Mouse (Mus musculus): ENCODE data around the gene Foxl1. TPM values are rescaled to one million over a fixed set of nuclear protein-coding genes. Genes with fewer than 3 reads are reported as not detected.
A peak's percentile ranks its signal among the peaks of the same experiment; 100 is the strongest.

The Foxl1 gene
- polyA plus RNA-seq, 1 experiment, result 7.9 TPM

DNA sequence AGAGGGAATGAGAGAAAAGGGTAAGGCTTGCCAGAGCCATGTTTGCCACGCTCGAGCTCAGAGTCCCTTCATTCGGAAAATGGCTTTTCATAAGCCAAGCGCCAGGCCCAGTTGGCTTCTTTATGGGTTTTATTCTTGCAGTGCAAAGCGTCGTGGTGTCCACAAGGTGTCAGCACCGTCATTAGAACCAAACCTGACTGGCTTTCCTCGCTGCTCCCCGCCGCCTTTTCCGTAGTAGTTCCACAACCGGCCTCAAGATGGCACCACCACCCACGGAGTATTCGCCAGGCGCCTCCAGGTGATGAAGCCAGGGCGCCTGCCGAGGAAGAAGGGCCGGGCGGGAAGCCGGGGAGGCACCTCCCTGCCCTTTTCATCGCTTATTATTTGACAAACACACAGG is 14.5 kb upstream of the Foxl1 start:
- Histone ChIP-seq H3K4me3 (ENCODE audit: low read depth, low read length) (no peak overlapping the region), H3K27me3 (ENCODE audit: control insufficient read depth, insufficient read depth, low read length) (peaks cover 44% of the 10 kb centered on the region), H3K4me1 (ENCODE audit: control insufficient read depth, insufficient read depth, insufficient read length, low read length) (peaks cover 9% of the 10 kb centered on the region; the same call in 1 of the 2 replicates), H3K27ac (ENCODE audit: insufficient read depth, low read depth, low read length) (no peak overlapping the region), H3K36me3 (ENCODE audit: control insufficient read depth, insufficient read depth, low read length) (no peaks in the 10 kb centered on the region)
- 2% methylated on average over 21 of the region's 21 CpGs for WGBS
- TF ChIP-seq CTCF (IDR thresholded peaks at IDR 0.05; ENCODE audit: extremely low read depth, insufficient read length, insufficient replicate concordance, low read depth, low read length), result peak; percentile 98; the same call in 1 of the 2 replicates
- TF ChIP-seq POLR2A (IDR thresholded peaks at IDR 0.05; ENCODE audit: low read depth, low read length), result no peak; the same call in 1 of the 2 replicates

DNA sequence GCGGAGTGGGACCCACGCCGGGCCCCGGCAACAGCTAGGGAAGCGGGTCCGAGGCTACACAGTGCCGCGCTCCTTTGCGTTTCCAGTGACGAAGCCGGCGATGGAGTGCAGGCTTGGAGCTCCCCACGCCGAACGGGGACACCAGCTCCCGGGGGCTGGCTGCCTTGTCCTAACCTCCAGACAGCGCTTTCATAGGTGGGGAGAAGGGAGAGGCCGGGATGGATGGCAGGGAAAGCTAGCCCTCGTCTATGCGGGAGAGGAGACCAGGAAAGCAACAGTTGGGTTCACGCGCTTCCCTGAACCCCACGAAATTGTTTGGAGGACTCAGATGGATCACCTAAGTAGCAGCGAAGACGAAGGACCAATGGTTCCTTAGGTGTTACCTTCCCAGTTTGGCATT is 12.6 kb upstream of the Foxl1 start:
- Histone ChIP-seq H3K27ac (ENCODE audit: insufficient read depth, low read depth, low read length) (no peak overlapping the region), H3K4me3 (ENCODE audit: low read depth, low read length) (no peak overlapping the region), H3K27me3 (ENCODE audit: control insufficient read depth, insufficient read depth, low read length) (peaks cover 60% of the 10 kb centered on the region), H3K36me3 (ENCODE audit: control insufficient read depth, insufficient read depth, low read length) (no peaks in the 10 kb centered on the region), H3K4me1 (ENCODE audit: control insufficient read depth, insufficient read depth, insufficient read length, low read length) (peaks cover 9% of the 10 kb centered on the region; the same call in 1 of the 2 replicates)
- 6% methylated on average over 25 of the region's 25 CpGs for WGBS
- no peak for TF ChIP-seq CTCF (IDR thresholded peaks at IDR 0.05; ENCODE audit: extremely low read depth, insufficient read length, insufficient replicate concordance, low read depth, low read length)
- TF ChIP-seq POLR2A (IDR thresholded peaks at IDR 0.05; ENCODE audit: low read depth, low read length), result no peak

DNA sequence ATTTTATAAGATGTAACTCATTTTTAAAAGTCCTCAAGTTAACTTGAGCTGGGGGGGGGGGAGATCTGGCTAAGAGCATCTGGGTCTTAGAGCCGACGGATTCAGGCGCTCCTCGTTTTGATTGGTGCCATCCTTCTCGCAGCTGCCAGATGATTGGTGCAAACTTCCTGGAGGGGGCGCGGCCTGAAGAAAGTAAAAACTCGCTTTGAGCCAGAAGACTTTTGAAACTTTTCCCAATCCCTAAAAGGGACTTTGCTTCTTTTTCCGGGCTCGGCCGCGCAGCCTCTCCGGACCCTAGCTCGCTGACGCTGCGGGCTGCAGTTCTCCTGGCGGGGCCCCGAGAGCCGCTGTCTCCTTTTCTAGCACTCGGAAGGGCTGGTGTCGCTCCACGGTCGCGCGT is 11.8 kb upstream of the Foxl1 start, which contains the start of gene Foxc2:
Foxc2 (plus strand) TSS at position 224 of the 400 bp plus-strand sequence.
- Histone ChIP-seq H3K27ac (ENCODE audit: insufficient read depth, low read depth, low read length) (no peak within 1 kb of the TSS), H3K36me3 (ENCODE audit: control insufficient read depth, insufficient read depth, low read length) (no peaks in the 10 kb centered on the region), H3K4me3 (ENCODE audit: low read depth, low read length) (peak within 1 kb of the TSS; percentile 63), H3K4me1 (ENCODE audit: control insufficient read depth, insufficient read depth, insufficient read length, low read length) (peaks cover 9% of the 10 kb centered on the region; the same call in 1 of the 2 replicates), H3K27me3 (ENCODE audit: control insufficient read depth, insufficient read depth, low read length) (peaks cover 67% of the 10 kb centered on the region)
- TF ChIP-seq POLR2A (IDR thresholded peaks at IDR 0.05; ENCODE audit: low read depth, low read length), result no peak; the same call in 1 of the 2 replicates
- TF ChIP-seq CTCF (IDR thresholded peaks at IDR 0.05; ENCODE audit: extremely low read depth, insufficient read length, insufficient replicate concordance, low read depth, low read length), result no peak
- 2% methylated on average over 25 of the region's 25 CpGs for WGBS

DNA sequence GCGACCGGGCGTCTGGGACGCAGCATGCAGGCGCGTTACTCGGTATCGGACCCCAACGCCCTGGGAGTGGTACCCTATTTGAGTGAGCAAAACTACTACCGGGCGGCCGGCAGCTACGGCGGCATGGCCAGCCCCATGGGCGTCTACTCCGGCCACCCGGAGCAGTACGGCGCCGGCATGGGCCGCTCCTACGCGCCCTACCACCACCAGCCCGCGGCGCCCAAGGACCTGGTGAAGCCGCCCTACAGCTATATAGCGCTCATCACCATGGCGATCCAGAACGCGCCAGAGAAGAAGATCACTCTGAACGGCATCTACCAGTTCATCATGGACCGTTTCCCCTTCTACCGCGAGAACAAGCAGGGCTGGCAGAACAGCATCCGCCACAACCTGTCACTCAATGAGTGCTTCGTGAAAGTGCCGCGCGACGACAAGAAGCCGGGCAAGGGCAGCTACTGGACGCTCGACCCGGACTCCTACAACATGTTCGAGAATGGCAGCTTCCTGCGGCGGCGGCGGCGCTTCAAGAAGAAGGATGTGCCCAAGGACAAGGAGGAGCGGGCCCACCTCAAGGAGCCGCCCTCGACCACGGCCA is 11.1 kb upstream of the Foxl1 start:
- H3K4me3 ChIP-seq (ENCODE audit: low read depth, low read length), result peak overlapping the region; percentile 63

DNA sequence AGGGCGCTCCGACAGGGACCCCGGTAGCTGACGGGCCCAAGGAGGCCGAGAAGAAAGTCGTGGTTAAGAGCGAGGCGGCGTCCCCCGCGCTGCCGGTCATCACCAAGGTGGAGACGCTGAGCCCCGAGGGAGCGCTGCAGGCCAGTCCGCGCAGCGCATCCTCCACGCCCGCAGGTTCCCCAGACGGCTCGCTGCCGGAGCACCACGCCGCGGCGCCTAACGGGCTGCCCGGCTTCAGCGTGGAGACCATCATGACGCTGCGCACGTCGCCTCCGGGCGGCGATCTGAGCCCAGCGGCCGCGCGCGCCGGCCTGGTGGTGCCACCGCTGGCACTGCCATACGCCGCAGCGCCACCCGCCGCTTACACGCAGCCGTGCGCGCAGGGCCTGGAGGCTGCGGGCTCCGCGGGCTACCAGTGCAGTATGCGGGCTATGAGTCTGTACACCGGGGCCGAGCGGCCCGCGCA is 10.5 kb upstream of the Foxl1 start:
- no peak overlapping the region for H3K27ac ChIP-seq (ENCODE audit: insufficient read depth, low read depth, low read length)
- H3K36me3 ChIP-seq (ENCODE audit: control insufficient read depth, insufficient read depth, low read length), result no peaks in the 10 kb centered on the region
- H3K4me1 ChIP-seq (ENCODE audit: control insufficient read depth, insufficient read depth, insufficient read length, low read length), result peaks cover 9% of the 10 kb centered on the region; the same call in 1 of the 2 replicates
- 4% methylated on average over 62 of the region's 62 CpGs for WGBS
- peaks cover 80% of the 10 kb centered on the region for H3K27me3 ChIP-seq (ENCODE audit: control insufficient read depth, insufficient read depth, low read length)
- TF ChIP-seq CTCF (IDR thresholded peaks at IDR 0.05; ENCODE audit: extremely low read depth, insufficient read length, insufficient replicate concordance, low read depth, low read length), result no peak
- TF ChIP-seq POLR2A (IDR thresholded peaks at IDR 0.05; ENCODE audit: low read depth, low read length), result no peak
- H3K4me3 ChIP-seq (ENCODE audit: low read depth, low read length), result peak overlapping the region; percentile 63

More for the DNA sequence above, 11.1 kb upstream of the Foxl1 start:
- Histone ChIP-seq H3K27me3 (ENCODE audit: control insufficient read depth, insufficient read depth, low read length) (peaks cover 75% of the 10 kb centered on the region), H3K4me1 (ENCODE audit: control insufficient read depth, insufficient read depth, insufficient read length, low read length) (peaks cover 9% of the 10 kb centered on the region; the same call in 1 of the 2 replicates), H3K36me3 (ENCODE audit: control insufficient read depth, insufficient read depth, low read length) (no peaks in the 10 kb centered on the region), H3K27ac (ENCODE audit: insufficient read depth, low read depth, low read length) (no peak overlapping the region)
- 2% methylated on average over 55 of the region's 55 CpGs for WGBS
- TF ChIP-seq CTCF (IDR thresholded peaks at IDR 0.05; ENCODE audit: extremely low read depth, insufficient read length, insufficient replicate concordance, low read depth, low read length) (no peak), POLR2A (IDR thresholded peaks at IDR 0.05; ENCODE audit: low read depth, low read length) (no peak)

DNA sequence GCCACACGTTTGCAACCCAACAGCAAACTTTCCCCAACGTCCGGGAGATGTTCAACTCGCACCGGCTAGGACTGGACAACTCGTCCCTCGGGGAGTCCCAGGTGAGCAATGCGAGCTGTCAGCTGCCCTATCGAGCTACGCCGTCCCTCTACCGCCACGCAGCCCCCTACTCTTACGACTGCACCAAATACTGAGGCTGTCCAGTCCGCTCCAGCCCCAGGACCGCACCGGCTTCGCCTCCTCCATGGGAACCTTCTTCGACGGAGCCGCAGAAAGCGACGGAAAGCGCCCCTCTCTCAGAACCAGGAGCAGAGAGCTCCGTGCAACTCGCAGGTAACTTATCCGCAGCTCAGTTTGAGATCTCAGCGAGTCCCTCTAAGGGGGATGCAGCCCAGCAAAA is 9.8 kb upstream of the Foxl1 start:
- peaks cover 87% of the 10 kb centered on the region for H3K27me3 ChIP-seq (ENCODE audit: control insufficient read depth, insufficient read depth, low read length)
- no peak overlapping the region for H3K4me3 ChIP-seq (ENCODE audit: low read depth, low read length)
- no peak for TF ChIP-seq POLR2A (IDR thresholded peaks at IDR 0.05; ENCODE audit: low read depth, low read length)
- TF ChIP-seq CTCF (IDR thresholded peaks at IDR 0.05; ENCODE audit: extremely low read depth, insufficient read length, insufficient replicate concordance, low read depth, low read length), result no peak
- H3K36me3 ChIP-seq (ENCODE audit: control insufficient read depth, insufficient read depth, low read length), result no peaks in the 10 kb centered on the region
- WGBS, result 4% methylated on average over 28 of the region's 28 CpGs
- H3K4me1 ChIP-seq (ENCODE audit: control insufficient read depth, insufficient read depth, insufficient read length, low read length), result peaks cover 9% of the 10 kb centered on the region; the same call in 1 of the 2 replicates
- no peak overlapping the region for H3K27ac ChIP-seq (ENCODE audit: insufficient read depth, low read depth, low read length)

DNA sequence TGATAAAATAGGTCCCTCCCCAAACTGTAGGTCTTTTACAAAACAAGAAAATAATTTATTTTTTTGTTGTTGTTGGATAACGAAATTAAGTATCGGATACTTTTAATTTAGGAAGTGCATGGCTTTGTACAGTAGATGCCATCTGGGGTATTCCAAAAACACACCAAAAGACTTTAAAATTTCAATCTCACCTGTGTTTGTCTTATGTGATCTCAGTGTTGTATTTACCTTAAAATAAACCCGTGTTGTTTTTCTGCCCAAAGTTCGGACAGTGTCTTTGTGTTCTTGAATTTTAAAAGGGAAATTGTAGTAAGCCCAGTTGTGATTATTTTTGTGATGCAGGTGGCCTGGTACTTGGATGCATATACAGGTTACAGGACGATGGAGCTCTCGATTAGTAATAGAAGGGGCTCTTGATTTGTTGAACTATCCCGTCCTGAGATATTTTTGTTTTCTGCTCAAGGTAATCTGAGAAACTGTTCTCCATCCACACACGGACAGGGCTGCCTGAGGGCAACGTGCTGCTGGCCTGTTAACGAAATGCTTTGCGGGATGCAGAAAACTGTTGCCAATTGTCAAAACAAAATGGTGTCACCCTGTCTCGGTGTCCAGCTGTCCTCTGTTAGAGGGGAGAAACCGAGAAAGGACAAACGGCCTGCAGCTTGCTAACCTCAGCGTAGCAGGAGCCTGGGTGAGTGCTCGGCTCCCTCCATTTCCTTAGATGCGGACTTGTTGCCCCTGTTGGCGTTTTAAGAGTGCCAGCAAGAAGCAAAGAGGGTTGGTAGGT is 8.9 kb upstream of the Foxl1 start:
- Histone ChIP-seq H3K4me1 (ENCODE audit: control insufficient read depth, insufficient read depth, insufficient read length, low read length) (peaks cover 9% of the 10 kb centered on the region; the same call in 1 of the 2 replicates), H3K27ac (ENCODE audit: insufficient read depth, low read depth, low read length) (no peak overlapping the region), H3K4me3 (ENCODE audit: low read depth, low read length) (no peak overlapping the region), H3K27me3 (ENCODE audit: control insufficient read depth, insufficient read depth, low read length) (peaks cover 83% of the 10 kb centered on the region), H3K36me3 (ENCODE audit: control insufficient read depth, insufficient read depth, low read length) (no peaks in the 10 kb centered on the region)
- whole genome bisulfite sequencing, result 12% methylated on average over 18 of the region's 18 CpGs
- no peak for TF ChIP-seq POLR2A (IDR thresholded peaks at IDR 0.05; ENCODE audit: low read depth, low read length)
- no peak for TF ChIP-seq CTCF (IDR thresholded peaks at IDR 0.05; ENCODE audit: extremely low read depth, insufficient read length, insufficient replicate concordance, low read depth, low read length)
